ENCODE assay signal across 11 mouse cellular contexts in genomic region chr2:173253761-173254662, GRCm38 (mm10). TPM values are rescaled to one million over a fixed set of nuclear protein-coding genes. Genes with fewer than 3 reads are reported as not detected.
DNase-seq lines count a peak whose midpoint lies in the region; ATAC-seq lines count a peak whose summit lies in the region.
"Had no signal": no experiment of that assay in that cellular context is flagged by ENCODE, and none has a peak within 500 bp of the region (broad histone marks: within the 10 kb centered on the region; RNA-seq: fewer than 3 reads in every experiment).

No protein-coding gene starts in this region.

- ATAC-seq in heart, embryonic 12.5 days (ENCODE audit: insufficient number of reproducible peaks, low FRiP score): no peak
- ATAC-seq in midbrain, embryonic 14.5 days (ENCODE audit: low FRiP score, low TSS enrichment): no peak

- H3K9ac ChIP-seq in heart, embryonic 12.5 days: no peak overlapping the region; the same call in 1 of the 2 replicates
- peak overlapping the region; percentile 28; the same call in 1 of the 2 replicates for H3K9ac ChIP-seq in midbrain, embryonic 14.5 days (replicated peaks; ENCODE audit: low read length)

- H3K4me3 ChIP-seq in heart, embryonic 12.5 days: no peak overlapping the region
- H3K4me3 ChIP-seq in forebrain, embryonic 10.5 days: peak overlapping the region; percentile 26; the same call in 1 of the 2 replicates
- H3K4me3 ChIP-seq in midbrain, embryonic 14.5 days (replicated peaks; ENCODE audit: low read depth, low read length): 0 out of 2 replicates have a peak overlapping the region, but pooled peaks have one; percentile 7

- peak overlapping the region; percentile 36 for H3K27ac ChIP-seq in heart, embryonic 12.5 days (ENCODE audit: poor library complexity, severe bottlenecking)
- H3K27ac ChIP-seq in forebrain, embryonic 10.5 days: peak overlapping the region; percentile 81
- H3K27ac ChIP-seq in midbrain, embryonic 14.5 days (replicated peaks; ENCODE audit: low read depth, low read length): peak overlapping the region; percentile 73
- H3K27ac ChIP-seq: macrophage had no signal

- intact Hi-C loops in heart, postnatal 25 days (cut with DNase I): no loop called here

- no peaks in the 10 kb centered on the region for H3K9me3 ChIP-seq in heart, embryonic 12.5 days (replicated peaks)
- H3K9me3 ChIP-seq in forebrain, embryonic 10.5 days: no peaks in the 10 kb centered on the region
- no peaks in the 10 kb centered on the region for H3K9me3 ChIP-seq in midbrain, embryonic 14.5 days (ENCODE audit: control insufficient read depth, low read length)

- no peaks in the 10 kb centered on the region for H3K36me3 ChIP-seq in heart, embryonic 12.5 days
- H3K36me3 ChIP-seq in forebrain, embryonic 10.5 days (replicated peaks): no peaks in the 10 kb centered on the region
- no peaks in the 10 kb centered on the region for H3K36me3 ChIP-seq in midbrain, embryonic 14.5 days (ENCODE audit: control insufficient read depth, insufficient read depth, low read length)

- H3K4me2 ChIP-seq in heart, embryonic 12.5 days: peak overlapping the region; percentile 35
- H3K4me2 ChIP-seq in midbrain, embryonic 14.5 days (ENCODE audit: low read length): peak overlapping the region; percentile 38

- DNase-seq in heart, postnatal 25 days (ENCODE audit: low spot score): no peak
- no peak for DNase-seq in forebrain, embryonic 10.5 days (ENCODE audit: extremely low spot score, low spot score)
- DNase-seq in kidney, adult 18-20 months: peak; percentile 58
- DNase-seq in midbrain, embryonic 14.5 days: peak; percentile 77
- no peak for DNase-seq in cerebellum, postnatal 4 days (ENCODE audit: low spot score in 2 of 2)
- no peak for DNase-seq in adrenal gland, postnatal 36 days
- DNase-seq in layer of hippocampus, postnatal 36 days: no peak
- DNase-seq: heart, postnatal 10 days; thymus, postnatal 36 days had no signal

- H3K27me3 ChIP-seq in heart, embryonic 12.5 days (replicated peaks): no peaks in the 10 kb centered on the region
- peaks cover 24% of the 10 kb centered on the region; the same call in 1 of the 2 replicates for H3K27me3 ChIP-seq in forebrain, embryonic 10.5 days (ENCODE audit: poor library complexity, severe bottlenecking)
- H3K27me3 ChIP-seq in midbrain, embryonic 14.5 days (ENCODE audit: control insufficient read depth, insufficient read depth, low read length): no peaks in the 10 kb centered on the region

- 39% methylated on average over 26 of the region's 26 CpGs for WGBS in heart, embryonic 12.5 days
- WGBS in forebrain, embryonic 10.5 days: 35% methylated on average over 26 of the region's 26 CpGs
- 10% methylated on average over 26 of the region's 26 CpGs for WGBS in midbrain, embryonic 14.5 days

- peaks cover 99% of the 10 kb centered on the region for H3K4me1 ChIP-seq in heart, embryonic 12.5 days (replicated peaks)
- H3K4me1 ChIP-seq in forebrain, embryonic 10.5 days: peaks cover 98% of the 10 kb centered on the region
- peaks cover 91% of the 10 kb centered on the region for H3K4me1 ChIP-seq in midbrain, embryonic 14.5 days (ENCODE audit: control insufficient read depth, insufficient read depth, low read length)

RNA-seq across cellular contexts. Expression of gene Pmepa1, which starts 22.3 kb away (rescaled TPM):
- 4.0 and 4.5 TPM in 2 replicates for polyA plus RNA-seq in heart, embryonic 12.5 days (2016; fragmentation: Nextera tagmentation; extraction: Ambion mirVana)
- 10 to 100 TPM; 28.2 to 31.9 TPM for total RNA-seq in heart, postnatal 25 days (2021)
- 1.3 and 1.8 TPM in 2 replicates for polyA plus RNA-seq in forebrain, embryonic 10.5 days (2016; fragmentation: Nextera tagmentation; extraction: Ambion mirVana)
- 5.7 and 6.4 TPM in 2 replicates for polyA plus RNA-seq in midbrain, embryonic 14.5 days (2014; fragmentation: Nextera tagmentation; extraction: Ambion mirVana)
- 10 to 100 TPM; 54.8 to 55.5 TPM for total RNA-seq in adrenal gland, postnatal 36 days (2021)
- total RNA-seq in layer of hippocampus, postnatal 36 days (2021): 10 to 100 TPM; 20.3 to 23.2 TPM

RNA-seq across cellular contexts. Expression of gene Zbp1, which starts 35.3 kb away (rescaled TPM):
- not detected in 2 replicates for polyA plus RNA-seq in heart, embryonic 12.5 days (2016; fragmentation: Nextera tagmentation; extraction: Ambion mirVana)
- total RNA-seq in heart, postnatal 25 days (2021): 1 to 10 TPM in 1 of 2 experiments, under 1 TPM in 1; 0.26 to 1.5 TPM
- not detected in 2 replicates for polyA plus RNA-seq in forebrain, embryonic 10.5 days (2016; fragmentation: Nextera tagmentation; extraction: Ambion mirVana)
- polyA plus RNA-seq in midbrain, embryonic 14.5 days (2014; fragmentation: Nextera tagmentation; extraction: Ambion mirVana): 1.7 TPM in 1 of 2 replicates, not detected in the other
- 1 to 10 TPM; 1.6 to 4.9 TPM for total RNA-seq in adrenal gland, postnatal 36 days (2021)
- total RNA-seq in layer of hippocampus, postnatal 36 days (2021): under 1 TPM in 1 of 2 experiments, not detected in 1; 0.35 TPM

Comparison
In these comparisons a context has a peak if more than half of its experiments do, and no peak if none do; other contexts are left out.
1. DNase-seq: peak in kidney, adult 18-20 months (single experiment) and midbrain, embryonic 14.5 days (single experiment); none in heart, postnatal 25 days (single experiment), forebrain, embryonic 10.5 days (single experiment), cerebellum, postnatal 4 days (0 of 2), adrenal gland, postnatal 36 days (0 of 2) and layer of hippocampus, postnatal 36 days (0 of 2).
2. Peak in every context shown above with its lines, with median percentiles within 50 percentile points of each other: H3K27ac ChIP-seq.